Mouse (Mus musculus): ENCODE data around the gene Ppp2r5c. TPM values are rescaled to one million over a fixed set of nuclear protein-coding genes. Genes with fewer than 3 reads are reported as not detected.

Ppp2r5c gene
- polyA plus RNA-seq, 1 experiment = 22.8 TPM

GRCm38 (mm10) chr12:110547573-110547972, 100.7 kb downstream of the Ppp2r5c start:
- Histone ChIP-seq H3K4me3 (ENCODE audit: extremely low read depth, insufficient read depth, insufficient read length) (no peak overlapping the region), H3K4me1 (ENCODE audit: control insufficient read depth, insufficient read depth, insufficient read length) (no peaks in the 10 kb centered on the region), H3K27me3 (ENCODE audit: control insufficient read depth, insufficient read depth, low read length) (no peaks in the 10 kb centered on the region), H3K27ac (ENCODE audit: insufficient read depth, low read length) (no peak overlapping the region), H3K36me3 (ENCODE audit: control insufficient read depth, insufficient read depth, low read length) (peaks cover 43% of the 10 kb centered on the region)
- no peak for TF ChIP-seq CTCF (IDR thresholded peaks at IDR 0.05; ENCODE audit: extremely low read depth, insufficient read depth, insufficient read length, insufficient replicate concordance)
- no peak for TF ChIP-seq POLR2A (IDR thresholded peaks at IDR 0.05; ENCODE audit: low read depth, low read length)
- no peak for DNase-seq (ENCODE audit: low read depth in 1 of 2, low spot score in 2 of 2)
- WGBS = 95% methylated on average over 12 of the region's 12 CpGs

GRCm38 (mm10) chr12:110549437-110550112, 102.7 kb downstream of the Ppp2r5c start:
- H3K36me3 ChIP-seq (ENCODE audit: control insufficient read depth, insufficient read depth, low read length) = peaks cover 59% of the 10 kb centered on the region
- 69% methylated on average over 7 of the region's 7 CpGs for WGBS
- H3K27me3 ChIP-seq (ENCODE audit: control insufficient read depth, insufficient read depth, low read length) = no peaks in the 10 kb centered on the region
- DNase-seq (ENCODE audit: low read depth in 1 of 2, low spot score in 2 of 2) = no peak
- no peak overlapping the region for H3K4me3 ChIP-seq (ENCODE audit: extremely low read depth, insufficient read depth, insufficient read length)
- H3K27ac ChIP-seq (ENCODE audit: insufficient read depth, low read length) = no peak overlapping the region
- no peaks in the 10 kb centered on the region for H3K4me1 ChIP-seq (ENCODE audit: control insufficient read depth, insufficient read depth, insufficient read length)
- TF ChIP-seq CTCF (IDR thresholded peaks at IDR 0.05; ENCODE audit: extremely low read depth, insufficient read depth, insufficient read length, insufficient replicate concordance) (no peak), POLR2A (IDR thresholded peaks at IDR 0.05; ENCODE audit: low read depth, low read length) (no peak)

GRCm38 (mm10) chr12:110550364-110550763, 103.4 kb downstream of the Ppp2r5c start:
- 96% methylated on average over 15 of the region's 15 CpGs for WGBS
- no peak for DNase-seq (ENCODE audit: low read depth in 1 of 2, low spot score in 2 of 2)
- Histone ChIP-seq H3K36me3 (ENCODE audit: control insufficient read depth, insufficient read depth, low read length) (peaks cover 64% of the 10 kb centered on the region), H3K27ac (ENCODE audit: insufficient read depth, low read length) (no peak overlapping the region), H3K4me3 (ENCODE audit: extremely low read depth, insufficient read depth, insufficient read length) (no peak overlapping the region), H3K4me1 (ENCODE audit: control insufficient read depth, insufficient read depth, insufficient read length) (no peaks in the 10 kb centered on the region), H3K27me3 (ENCODE audit: control insufficient read depth, insufficient read depth, low read length) (no peaks in the 10 kb centered on the region)
- no peak for TF ChIP-seq POLR2A (IDR thresholded peaks at IDR 0.05; ENCODE audit: low read depth, low read length)
- no peak for TF ChIP-seq CTCF (IDR thresholded peaks at IDR 0.05; ENCODE audit: extremely low read depth, insufficient read depth, insufficient read length, insufficient replicate concordance)

- Histone ChIP-seq H3K36me3 (ENCODE audit: control insufficient read depth, insufficient read depth, low read length) (peaks cover 62% of the 10 kb centered on the region), H3K27ac (ENCODE audit: insufficient read depth, low read length) (no peak overlapping the region), H3K4me3 (ENCODE audit: extremely low read depth, insufficient read depth, insufficient read length) (no peak overlapping the region), H3K4me1 (ENCODE audit: control insufficient read depth, insufficient read depth, insufficient read length) (no peaks in the 10 kb centered on the region), H3K27me3 (ENCODE audit: control insufficient read depth, insufficient read depth, low read length) (no peaks in the 10 kb centered on the region)
- no peak for DNase-seq (ENCODE audit: low read depth in 1 of 2, low spot score in 2 of 2)
- WGBS = 96% methylated on average over 13 of the region's 13 CpGs
- TF ChIP-seq CTCF (IDR thresholded peaks at IDR 0.05; ENCODE audit: extremely low read depth, insufficient read depth, insufficient read length, insufficient replicate concordance) (no peak), POLR2A (IDR thresholded peaks at IDR 0.05; ENCODE audit: low read depth, low read length) (no peak)
These were observed 105.2 kb downstream of the Ppp2r5c start for GRCm38 (mm10) chr12:110552113-110552512.

GRCm38 (mm10) chr12:110553362-110553761, 106.4 kb downstream of the Ppp2r5c start:
- no peak for DNase-seq (ENCODE audit: low read depth in 1 of 2, low spot score in 2 of 2)
- H3K27me3 ChIP-seq (ENCODE audit: control insufficient read depth, insufficient read depth, low read length) = no peaks in the 10 kb centered on the region
- TF ChIP-seq POLR2A (IDR thresholded peaks at IDR 0.05; ENCODE audit: low read depth, low read length) (no peak), CTCF (IDR thresholded peaks at IDR 0.05; ENCODE audit: extremely low read depth, insufficient read depth, insufficient read length, insufficient replicate concordance) (no peak)
- no peak overlapping the region for H3K4me3 ChIP-seq (ENCODE audit: extremely low read depth, insufficient read depth, insufficient read length)
- H3K4me1 ChIP-seq (ENCODE audit: control insufficient read depth, insufficient read depth, insufficient read length) = no peaks in the 10 kb centered on the region
- H3K36me3 ChIP-seq (ENCODE audit: control insufficient read depth, insufficient read depth, low read length) = peaks cover 58% of the 10 kb centered on the region
- WGBS = over 99% methylated on average over 5 of the region's 5 CpGs
- no peak overlapping the region for H3K27ac ChIP-seq (ENCODE audit: insufficient read depth, low read length)

- 95% methylated on average over 21 of the region's 21 CpGs for WGBS
- Histone ChIP-seq H3K4me3 (ENCODE audit: extremely low read depth, insufficient read depth, insufficient read length) (no peak overlapping the region), H3K27ac (ENCODE audit: insufficient read depth, low read length) (no peak overlapping the region)
These were observed 108.8 kb downstream of the Ppp2r5c start for GRCm38 (mm10) chr12:110555536-110556240.

More at GRCm38 (mm10) chr12:110555536-110556240, 108.8 kb downstream of the Ppp2r5c start:
- DNase-seq (ENCODE audit: low read depth in 1 of 2, low spot score in 2 of 2) = no peak
- no peaks in the 10 kb centered on the region for H3K27me3 ChIP-seq (ENCODE audit: control insufficient read depth, insufficient read depth, low read length)
- no peaks in the 10 kb centered on the region for H3K4me1 ChIP-seq (ENCODE audit: control insufficient read depth, insufficient read depth, insufficient read length)
- H3K36me3 ChIP-seq (ENCODE audit: control insufficient read depth, insufficient read depth, low read length) = peaks cover 56% of the 10 kb centered on the region
- TF ChIP-seq POLR2A (IDR thresholded peaks at IDR 0.05; ENCODE audit: low read depth, low read length) (no peak), CTCF (IDR thresholded peaks at IDR 0.05; ENCODE audit: extremely low read depth, insufficient read depth, insufficient read length, insufficient replicate concordance) (no peak)

All from spleen, adult 2 months (tissue).